Comparison of ENCODE assay signal across 9 mouse cellular contexts in genomic region chr14:46398091-46398695, GRCm38 (mm10). TPM values are rescaled to one million over a fixed set of nuclear protein-coding genes. Genes with fewer than 3 reads are reported as not detected.
DNase-seq lines count a peak whose midpoint lies in the region; ATAC-seq and TF ChIP-seq lines count a peak whose summit lies in the region.
"Had no signal": no experiment of that assay in that cellular context is flagged by ENCODE, and none has a peak within 500 bp of the region (broad histone marks: within the 10 kb centered on the region; RNA-seq: fewer than 3 reads in every experiment).

No protein-coding gene starts in this region.

- peak overlapping the region; percentile 49 for H3K4me3 ChIP-seq in heart, embryonic 13.5 days
- peak overlapping the region; percentile 27 for H3K4me3 ChIP-seq in hindbrain, postnatal 0 days (ENCODE audit: low read length)
- peak overlapping the region; percentile 27 for H3K4me3 ChIP-seq in liver, postnatal 0 days (ENCODE audit: low read depth, low read length)
- H3K4me3 ChIP-seq in stomach, embryonic 14.5 days (ENCODE audit: low read depth, low read length), result peak overlapping the region; percentile 16; the same call in 1 of the 2 replicates

- no peak for DNase-seq in heart, adult 18-20 months
- DNase-seq in hindbrain, postnatal 0 days (ENCODE audit: low spot score), result no peak
- DNase-seq in liver, postnatal 0 days, result peak; percentile 29
- no peak for DNase-seq in frontal cortex, postnatal 10 days (ENCODE audit: low spot score in 2 of 2)
- DNase-seq in right cerebral cortex, adult 2 months (ENCODE audit: low spot score in 2 of 2), result no peak
- no peak for DNase-seq in adrenal gland, adult (ENCODE audit: inconsistent age in 2 of 2, low spot score in 1 of 2)

- H3K4me2 ChIP-seq in heart, embryonic 13.5 days, result peak overlapping the region; percentile 75
- H3K4me2 ChIP-seq in hindbrain, postnatal 0 days (ENCODE audit: low read depth, low read length), result peak overlapping the region; percentile 58
- peak overlapping the region; percentile 61 for H3K4me2 ChIP-seq in liver, postnatal 0 days (ENCODE audit: low read depth, low read length)
- peak overlapping the region; percentile 43 for H3K4me2 ChIP-seq in stomach, embryonic 14.5 days (replicated peaks; ENCODE audit: low read depth, low read length)

- no peaks in the 10 kb centered on the region for H3K9me3 ChIP-seq in heart, embryonic 13.5 days
- no peaks in the 10 kb centered on the region for H3K9me3 ChIP-seq in hindbrain, postnatal 0 days (ENCODE audit: low read length)
- no peaks in the 10 kb centered on the region for H3K9me3 ChIP-seq in liver, postnatal 0 days (ENCODE audit: low read length)
- H3K9me3 ChIP-seq in stomach, embryonic 14.5 days (ENCODE audit: control insufficient read depth, low read depth, low read length), result no peaks in the 10 kb centered on the region
- H3K9me3 ChIP-seq: G1E had no signal

- TF ChIP-seq CTCF in hindbrain, postnatal 0 days (IDR thresholded peaks at IDR 0.05; ENCODE audit: low read depth), result no peak
- TF ChIP-seq CTCF in liver, postnatal 0 days (IDR thresholded peaks at IDR 0.05; ENCODE audit: low read depth), result no peak

- peaks cover 33% of the 10 kb centered on the region for H3K27me3 ChIP-seq in heart, embryonic 13.5 days (replicated peaks)
- peaks cover 23% of the 10 kb centered on the region for H3K27me3 ChIP-seq in hindbrain, postnatal 0 days (ENCODE audit: insufficient read depth, low read length)
- peaks cover 25% of the 10 kb centered on the region for H3K27me3 ChIP-seq in liver, postnatal 0 days (ENCODE audit: insufficient read depth, low read length)
- H3K27me3 ChIP-seq in stomach, embryonic 14.5 days (ENCODE audit: control insufficient read depth, insufficient read depth, low read length), result peaks cover 5% of the 10 kb centered on the region; the same call in 1 of the 2 replicates

- WGBS in heart, embryonic 13.5 days, result 3% methylated on average over 27 of the region's 27 CpGs
- 4% methylated on average over 27 of the region's 27 CpGs for WGBS in hindbrain, postnatal 0 days
- 6% methylated on average over 27 of the region's 27 CpGs for WGBS in liver, postnatal 0 days (ENCODE audit: insufficient replicate concordance)
- 7% methylated on average over 27 of the region's 27 CpGs for WGBS in stomach, embryonic 14.5 days

- H3K27ac ChIP-seq in heart, embryonic 13.5 days (replicated peaks), result no peak overlapping the region
- H3K27ac ChIP-seq in hindbrain, postnatal 0 days, result no peak overlapping the region
- H3K27ac ChIP-seq in liver, postnatal 0 days (ENCODE audit: low read depth), result no peak overlapping the region
- H3K27ac ChIP-seq in stomach, embryonic 14.5 days (ENCODE audit: low read length), result no peak overlapping the region

- H3K36me3 ChIP-seq in heart, embryonic 13.5 days, result no peaks in the 10 kb centered on the region
- H3K36me3 ChIP-seq in hindbrain, postnatal 0 days (ENCODE audit: insufficient read depth, low read length), result no peaks in the 10 kb centered on the region
- H3K36me3 ChIP-seq in liver, postnatal 0 days (replicated peaks; ENCODE audit: insufficient read depth, low read length), result no peaks in the 10 kb centered on the region
- no peaks in the 10 kb centered on the region for H3K36me3 ChIP-seq in stomach, embryonic 14.5 days (ENCODE audit: control insufficient read depth, insufficient read depth, low read length)
- H3K36me3 ChIP-seq: G1E had no signal

- no peak for TF ChIP-seq EP300 in liver, postnatal 0 days (IDR thresholded peaks at IDR 0.05; ENCODE audit: low read depth)

- H3K4me1 ChIP-seq in heart, embryonic 13.5 days, result peaks cover 11% of the 10 kb centered on the region
- H3K4me1 ChIP-seq in hindbrain, postnatal 0 days (ENCODE audit: insufficient read depth, low read length), result no peaks in the 10 kb centered on the region
- H3K4me1 ChIP-seq in liver, postnatal 0 days (ENCODE audit: insufficient read depth), result no peaks in the 10 kb centered on the region
- H3K4me1 ChIP-seq in stomach, embryonic 14.5 days (ENCODE audit: control insufficient read depth, insufficient read depth, low read length), result peaks cover 6% of the 10 kb centered on the region; the same call in 1 of the 2 replicates

- peak overlapping the region; percentile 65 for H3K9ac ChIP-seq in heart, embryonic 13.5 days
- no peak overlapping the region for H3K9ac ChIP-seq in hindbrain, postnatal 0 days (replicated peaks; ENCODE audit: low read length)
- no peak overlapping the region for H3K9ac ChIP-seq in liver, postnatal 0 days (replicated peaks)
- no peak overlapping the region for H3K9ac ChIP-seq in stomach, embryonic 14.5 days (replicated peaks; ENCODE audit: low read depth, low read length)

- no peak for ATAC-seq in heart, embryonic 13.5 days (ENCODE audit: extremely low read depth, insufficient number of reproducible peaks, low FRiP score, low TSS enrichment)
- ATAC-seq in hindbrain, postnatal 0 days, result no peak
- ATAC-seq in liver, postnatal 0 days, result no peak
- ATAC-seq in stomach, embryonic 14.5 days (ENCODE audit: insufficient number of reproducible peaks, insufficient read depth, low FRiP score, low read depth), result peak; percentile 77

RNA-seq across cellular contexts. Expression of gene Bmp4, which starts 7.7 kb away (rescaled TPM):
- 23.7 and 23.9 TPM in 2 replicates for polyA plus RNA-seq in heart, embryonic 13.5 days (2015; fragmentation: Nextera tagmentation; extraction: Ambion mirVana)
- total RNA-seq in heart, adult 18-20 months (2021), result 1 to 10 TPM; 8.6 to 8.9 TPM
- 4.3 and 10.8 TPM in 2 replicates for total RNA-seq in hindbrain, postnatal 0 days (2014; rRNA removed)
- polyA plus RNA-seq in hindbrain, postnatal 0 days (2015; fragmentation: Nextera tagmentation; extraction: Ambion mirVana), result 5.4 and 5.9 TPM in 2 replicates
- 1.5 and 1.6 TPM in 2 replicates for polyA plus RNA-seq in liver, postnatal 0 days (2015; fragmentation: Nextera tagmentation; extraction: Ambion mirVana)
- 58.0 and 73.9 TPM in 2 replicates for polyA plus RNA-seq in stomach, embryonic 14.5 days (2014; fragmentation: Nextera tagmentation; extraction: Ambion mirVana)
- polyA plus RNA-seq: G1E had no signal

RNA-seq across cellular contexts. Expression of gene Gm15217, which starts 19.0 kb away (rescaled TPM):
- not detected in 2 replicates for polyA plus RNA-seq in heart, embryonic 13.5 days (2015; fragmentation: Nextera tagmentation; extraction: Ambion mirVana)
- not detected for total RNA-seq in heart, adult 18-20 months (2021)
- total RNA-seq in hindbrain, postnatal 0 days (2014; rRNA removed), result not detected in 2 replicates
- not detected in 2 replicates for polyA plus RNA-seq in hindbrain, postnatal 0 days (2015; fragmentation: Nextera tagmentation; extraction: Ambion mirVana)
- polyA plus RNA-seq in liver, postnatal 0 days (2015; fragmentation: Nextera tagmentation; extraction: Ambion mirVana), result not detected in 2 replicates
- 0.36 and 1.1 TPM in 2 replicates for polyA plus RNA-seq in stomach, embryonic 14.5 days (2014; fragmentation: Nextera tagmentation; extraction: Ambion mirVana)
- total RNA-seq: G1E had no signal
- polyA plus RNA-seq: G1E had no signal
